Mouse (Mus musculus) kidney, adult 9 months (tissue): ENCODE results near the gene Trp53.
"Not testable (repeated sequence)": the region's sequence is repeated elsewhere in the genome, so short reads cannot be mapped to it uniquely, and the experiment has no call there.

Experiments
- DNase-seq: peaks from one replicate; pipeline ENCODE4 v3.0.0; 2022

Gene Trp53

DNA sequence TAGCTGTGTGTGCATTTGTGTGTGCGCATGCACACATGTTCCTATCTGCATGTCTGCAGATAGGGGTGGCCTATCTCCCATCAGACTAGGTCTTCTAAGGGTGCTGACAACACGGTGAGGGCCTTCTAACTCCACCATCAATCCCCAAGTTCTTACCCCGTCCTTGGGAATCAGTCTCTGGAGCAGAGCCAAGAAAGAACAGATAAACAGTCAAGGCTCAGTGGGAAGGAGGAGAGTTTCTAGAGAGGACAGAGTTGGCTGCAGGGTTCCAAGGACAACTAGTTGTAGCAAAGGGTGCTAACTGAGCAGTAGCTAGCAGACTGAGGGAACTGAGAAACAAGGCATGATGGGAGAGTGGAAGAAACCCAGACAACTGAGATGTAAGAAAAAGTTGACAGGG is 21.6 kb downstream of the Trp53 start:
- no peak for DNase-seq

DNA sequence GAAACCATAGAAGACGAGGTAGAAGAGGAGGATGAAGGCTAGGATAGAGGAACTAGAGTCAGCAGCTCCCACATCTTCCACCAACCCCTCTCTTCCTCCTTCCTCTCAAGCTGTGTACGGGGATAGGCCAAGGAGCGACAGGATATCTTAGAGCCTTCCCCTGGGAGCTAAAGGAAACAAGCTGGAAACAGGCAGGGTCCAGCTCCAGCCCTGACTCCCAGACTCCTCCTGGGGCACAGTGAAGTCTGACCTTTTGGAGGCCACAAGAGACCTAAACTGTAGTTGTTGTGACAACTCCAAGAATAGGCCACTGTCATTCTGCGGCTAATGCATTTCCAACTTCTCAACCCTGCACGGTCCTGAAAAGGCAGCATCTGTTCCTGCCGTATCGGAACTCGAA is 23.4 kb downstream of the Trp53 start:
- DNase-seq: peak; percentile 36

DNA sequence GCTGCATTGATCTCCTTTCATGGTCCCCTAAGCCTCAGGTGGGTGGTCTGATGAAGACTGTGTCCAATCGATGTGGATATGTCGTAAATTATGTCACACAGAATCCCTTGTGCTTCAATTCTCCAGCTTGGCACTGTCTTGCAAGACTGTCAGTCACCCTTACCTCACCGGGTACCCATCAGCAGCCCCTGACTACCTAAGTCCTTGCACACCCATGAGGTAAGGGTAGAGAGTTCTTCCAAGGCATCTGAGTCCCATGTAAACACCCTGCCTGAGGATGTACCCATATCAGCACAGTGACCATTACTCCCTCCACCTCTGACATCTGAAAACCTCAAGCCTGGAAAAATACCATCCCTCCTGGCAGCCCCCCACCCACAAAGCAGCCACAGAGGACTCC is 24.2 kb downstream of the Trp53 start:
- DNase-seq: no peak

DNA sequence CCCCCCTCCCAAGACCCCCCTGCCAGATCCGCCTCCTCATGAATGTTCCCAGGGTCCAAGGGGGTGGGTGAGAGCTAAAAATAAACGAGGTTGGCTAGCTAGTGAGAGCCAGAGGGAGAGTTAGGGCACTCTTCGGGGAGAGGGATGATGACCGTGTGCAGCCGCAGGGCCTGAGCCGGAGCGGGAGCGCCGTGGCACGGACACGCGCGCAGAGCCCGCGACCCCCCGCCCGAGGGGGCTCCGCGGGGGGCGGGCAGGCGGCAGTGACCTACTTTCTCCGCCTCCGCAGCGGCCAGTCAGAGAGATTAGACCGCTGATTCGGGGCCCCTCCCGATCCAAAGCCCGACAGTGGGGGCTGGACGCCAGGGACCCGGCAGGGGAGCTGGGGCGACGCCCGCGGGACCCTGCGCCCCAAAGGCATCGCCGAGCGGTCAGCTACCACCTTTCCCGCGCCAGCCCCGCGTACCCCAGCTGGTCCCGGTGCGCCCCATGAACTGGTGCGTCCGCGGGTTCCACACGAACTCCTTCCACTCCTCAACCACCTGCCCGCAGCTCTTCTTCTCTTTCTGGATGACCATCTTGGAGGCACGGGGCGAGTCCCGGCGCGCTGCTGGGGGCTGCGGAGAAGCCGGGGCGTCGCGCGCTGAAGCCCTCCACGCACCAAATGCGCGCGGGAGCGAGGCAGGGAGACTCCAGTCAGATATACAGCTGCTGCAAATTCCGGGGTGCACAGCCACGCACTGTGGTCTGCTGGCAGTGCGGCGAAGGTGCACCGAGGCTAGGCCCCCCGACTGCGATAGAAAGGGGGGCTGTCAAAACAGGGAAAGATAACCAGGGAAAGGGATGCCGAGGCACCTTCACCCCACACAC is 24.9 kb downstream of the Trp53 start:
- DNase-seq: no peak

GRCm38 (mm10) chr11:69605726-69606490 is 25.7 kb downstream of the Trp53 start, which contains the start of gene Atp1b2:
Gene Atp1b2, minus strand, starts transcription at chr11:69605942.
- DNase-seq: peak; percentile 52

GRCm38 (mm10) chr11:69606491-69606795 is 26.3 kb downstream of the Trp53 start:
- no peak for DNase-seq

- no peak for DNase-seq
These were observed 26.7 kb downstream of the Trp53 start for GRCm38 (mm10) chr11:69606832-69607231.

- no peak for DNase-seq
These were observed 28.4 kb downstream of the Trp53 start for GRCm38 (mm10) chr11:69608525-69608924.

DNA sequence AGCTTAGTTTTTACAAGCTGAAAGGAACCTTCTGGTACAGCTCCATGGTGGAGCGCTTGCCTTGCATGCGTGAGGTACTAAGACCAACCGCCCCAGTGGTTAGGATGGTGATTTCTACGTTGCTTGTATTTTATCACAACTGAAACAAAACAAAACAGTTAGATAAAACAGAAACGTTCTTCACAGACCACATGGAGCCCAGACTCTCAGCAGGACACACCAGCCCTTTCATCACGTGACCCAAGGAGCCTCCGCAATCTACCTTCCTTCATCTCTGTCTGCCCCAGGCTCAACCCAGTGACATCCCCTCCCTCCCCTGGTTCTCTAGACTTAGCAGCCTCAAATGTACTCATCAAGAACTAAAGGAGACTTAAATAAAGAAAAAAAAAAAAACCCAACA is 29.3 kb downstream of the Trp53 start:
- DNase-seq: no peak

- DNase-seq: no peak
These were observed 30.7 kb downstream of the Trp53 start for GRCm38 (mm10) chr11:69610899-69611298.

DNA sequence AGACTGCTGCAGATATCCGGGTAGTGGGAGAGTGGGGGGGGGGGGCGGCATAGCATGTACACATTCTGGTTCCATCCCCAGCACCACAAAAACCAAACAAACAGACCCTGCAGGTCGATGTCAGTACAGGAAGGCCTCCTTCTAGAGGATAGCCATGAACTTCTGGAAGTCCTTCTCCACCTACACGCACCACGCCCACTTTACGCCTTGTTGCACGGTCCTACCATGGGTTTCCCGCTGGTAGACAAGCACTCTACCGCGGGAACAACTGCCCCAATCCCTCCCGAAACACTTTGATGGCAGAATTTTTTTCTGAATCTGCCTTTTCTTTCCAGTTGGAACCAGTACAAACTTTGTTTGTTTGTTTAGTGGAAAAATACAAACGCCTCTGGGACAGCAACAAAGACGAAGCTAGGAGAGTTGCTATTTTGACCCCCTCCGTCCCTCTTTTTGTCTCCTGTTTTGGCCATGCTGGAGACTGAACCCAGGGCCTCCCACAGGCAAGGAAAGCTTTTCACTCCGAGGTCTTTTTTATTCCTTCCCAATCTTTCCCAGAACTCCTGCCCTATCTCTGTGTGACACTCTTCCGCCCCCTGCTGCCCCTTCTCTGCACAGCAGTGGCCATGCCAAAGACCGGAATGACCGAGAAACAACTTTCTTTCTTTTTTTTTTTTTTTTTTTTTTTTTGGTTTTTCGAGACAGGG is 33.5 kb downstream of the Trp53 start:
- peak; percentile 92 for DNase-seq

DNA sequence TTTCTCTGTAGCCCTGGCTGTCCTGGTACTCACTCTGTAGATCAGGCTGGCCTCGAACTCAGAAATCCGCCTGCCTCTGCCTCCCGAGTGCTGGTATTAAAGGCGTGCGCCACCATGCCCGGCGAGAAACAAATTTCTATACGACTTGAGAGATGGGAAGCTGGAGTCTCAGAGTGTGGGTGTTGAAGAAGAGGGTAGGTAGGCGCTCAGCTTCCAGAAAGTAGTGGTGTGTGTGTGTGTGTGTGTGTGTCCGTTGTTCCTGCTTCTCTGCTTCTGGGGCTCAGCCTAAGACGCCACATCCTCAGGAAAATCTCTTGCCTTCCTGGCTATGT is 34.1 kb downstream of the Trp53 start:
- not testable (repeated sequence) for DNase-seq

- no peak for DNase-seq
These were observed 36.6 kb downstream of the Trp53 start for GRCm38 (mm10) chr11:69616781-69617180.

- no peak for DNase-seq
These were observed 37.6 kb downstream of the Trp53 start, which contains the start of gene Shbg for GRCm38 (mm10) chr11:69617805-69618204. Gene Shbg, minus strand, starts transcription at chr11:69617905.

- no peak for DNase-seq
These were observed 40.4 kb downstream of the Trp53 start for GRCm38 (mm10) chr11:69620394-69621081.

GRCm38 (mm10) chr11:69621571-69622268 is 41.6 kb downstream of the Trp53 start, which contains the start of gene Sat2:
Gene Sat2, plus strand, starts transcription at chr11:69622024.
- peak; percentile 62 for DNase-seq

DNA sequence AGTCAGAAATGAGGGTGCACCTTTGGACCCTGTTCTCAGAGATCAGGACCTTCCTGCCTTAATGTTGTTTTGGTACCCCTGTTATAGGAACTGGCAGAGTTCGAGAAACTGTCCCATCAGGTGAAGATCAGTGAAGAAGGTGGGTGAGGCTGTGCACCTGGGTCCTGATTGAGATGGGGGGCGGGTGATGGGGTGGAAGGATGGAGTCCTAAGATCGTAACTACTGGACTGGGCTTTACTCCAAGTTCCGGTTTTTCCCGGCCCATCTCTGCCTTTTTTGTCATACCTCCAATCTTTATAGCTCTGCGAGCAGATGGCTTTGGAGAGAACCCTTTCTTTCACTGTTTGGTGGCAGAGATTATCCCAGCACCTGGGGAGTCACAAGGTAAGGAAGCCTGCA is 42.2 kb downstream of the Trp53 start:
- no peak for DNase-seq

DNA sequence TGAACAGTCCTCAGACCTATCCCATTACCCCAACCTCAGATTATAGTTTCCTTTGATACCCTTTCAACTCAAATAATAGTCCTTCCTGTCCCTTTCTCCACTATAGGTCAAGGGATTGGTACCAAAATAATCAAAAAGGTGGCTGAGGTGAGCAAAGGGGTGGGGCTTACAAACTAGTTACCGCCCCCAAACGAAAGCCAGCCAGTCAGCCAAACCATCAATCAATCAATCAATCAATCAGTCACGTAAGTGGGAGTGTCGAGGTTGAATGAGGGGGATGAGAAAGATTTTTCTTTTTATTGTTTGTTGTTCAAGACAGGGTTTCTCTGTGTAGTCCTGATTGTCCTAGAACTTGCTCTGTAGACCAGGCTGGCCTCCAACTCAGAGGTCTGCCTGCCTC is 42.8 kb downstream of the Trp53 start:
- no peak for DNase-seq

DNA sequence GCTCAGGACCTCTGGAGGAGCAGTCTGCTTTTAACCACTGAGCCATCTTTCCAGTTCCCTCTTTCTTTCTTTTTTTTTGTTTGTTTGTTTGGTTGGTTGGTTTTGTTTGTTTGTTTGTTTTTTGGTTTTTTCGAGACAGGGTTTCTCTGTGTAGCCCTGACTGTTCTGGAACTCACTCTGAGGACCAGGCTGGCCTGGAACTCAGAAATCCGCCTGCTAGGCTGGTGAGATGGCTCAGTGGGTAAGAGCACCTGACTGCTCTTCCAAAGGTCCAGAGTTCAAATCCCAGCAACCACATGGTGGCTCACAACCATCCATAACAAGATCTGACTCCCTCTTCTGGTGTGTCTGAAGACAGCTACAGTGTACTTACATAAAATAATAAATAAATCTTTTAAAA is 44.2 kb downstream of the Trp53 start:
- not testable (repeated sequence) for DNase-seq

GRCm38 (mm10) chr11:69628286-69628685 is 48.1 kb downstream of the Trp53 start:
- DNase-seq: peak; percentile 87

DNA sequence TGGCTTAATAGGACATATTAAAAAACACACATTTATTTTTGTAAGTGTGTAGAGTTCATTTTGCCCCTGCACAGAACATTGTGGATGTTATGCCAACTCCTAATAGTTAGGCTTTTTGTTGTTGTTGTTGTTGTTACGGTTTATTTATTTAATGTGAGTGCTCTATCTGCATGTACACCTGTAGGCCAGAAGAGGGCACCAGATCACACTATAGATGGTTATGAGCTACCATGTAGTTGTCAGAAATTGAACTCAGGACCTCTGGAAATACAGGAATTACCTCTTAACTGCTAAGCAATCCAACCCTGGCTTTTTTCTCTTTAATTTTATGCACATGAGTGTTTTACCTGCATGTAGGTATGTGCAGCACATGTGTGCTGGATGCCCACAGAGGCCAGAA is 49.6 kb downstream of the Trp53 start:
- DNase-seq: no peak
